Mouse (Mus musculus): ENCODE measurements around the gene Fat1.

- TF ChIP-seq CTCF (IDR thresholded peaks at IDR 0.05; ENCODE audit: low read depth) (no peak), EP300 (IDR thresholded peaks at IDR 0.05; ENCODE audit: low read depth) (no peak)
Measured at GRCm38 (mm10) chr8:45060083-45060482, 124.8 kb downstream of the Fat1 start.

Data from liver, postnatal 0 days (tissue).